ENCODE assay signal across 8 mouse cellular contexts in the genomic region with DNA sequence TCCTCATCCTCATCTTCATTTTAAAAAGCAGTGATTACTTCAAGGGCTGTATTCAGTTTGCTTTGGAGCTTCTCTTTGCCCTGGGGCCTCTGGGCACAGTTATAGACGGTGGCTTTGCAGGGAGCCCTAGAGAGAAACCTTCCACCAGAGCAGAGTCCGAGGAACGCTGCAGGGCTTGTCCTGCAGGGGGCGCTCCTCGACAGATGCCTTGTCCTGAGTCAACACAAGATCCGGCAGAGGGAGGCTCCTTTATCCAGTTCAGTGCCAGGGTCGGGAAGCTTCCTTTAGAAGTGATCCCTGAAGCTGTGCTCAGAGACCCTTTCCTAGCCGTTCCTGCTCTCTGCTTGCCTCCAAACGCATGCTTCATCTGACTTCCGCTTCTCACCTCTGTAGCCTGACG. TPM values are rescaled to one million over a fixed set of nuclear protein-coding genes. Genes with fewer than 3 reads are reported as not detected.
A peak's percentile ranks its signal among the peaks of the same experiment; 100 is the strongest.
DNase-seq lines count a peak whose midpoint lies in the region; ATAC-seq lines count a peak whose summit lies in the region.

No protein-coding gene starts in this region.

- no peak overlapping the region for H3K27ac ChIP-seq in embryonic facial prominence, embryonic 14.5 days (replicated peaks; ENCODE audit: low read depth, low read length)
- no peak overlapping the region; the same call in 1 of the 2 replicates for H3K27ac ChIP-seq in heart, embryonic 10.5 days
- H3K27ac ChIP-seq in kidney, embryonic 16.5 days (ENCODE audit: low read length) = no peak overlapping the region
- H3K27ac ChIP-seq in liver, embryonic 13.5 days = no peak overlapping the region

- DNase-seq in B cell, adult 2 months = peak; percentile 51
- peak; percentile 38 to 62 for DNase-seq in adrenal gland, postnatal 4 days (ENCODE audit: low spot score in 2 of 2)
- DNase-seq in embryonic facial prominence, embryonic 14.5 days (ENCODE audit: low spot score) = peak; percentile 77
- peak; percentile 91 for DNase-seq in heart, embryonic 10.5 days (ENCODE audit: low spot score)
- peak; percentile 14 for DNase-seq in liver, embryonic 13.5 days
- peak; percentile 81 for DNase-seq in ovary, postnatal 14 days (ENCODE audit: low spot score)
- DNase-seq in urinary bladder, postnatal 10 days (ENCODE audit: low spot score) = peak; percentile 44

- H3K4me1 ChIP-seq in embryonic facial prominence, embryonic 14.5 days (ENCODE audit: control insufficient read depth, insufficient read depth, low read length) = 0 out of 2 replicates have a peak, but pooled peaks cover 2% of the 10 kb centered on the region
- H3K4me1 ChIP-seq in heart, embryonic 10.5 days = peaks cover 13% of the 10 kb centered on the region
- H3K4me1 ChIP-seq in kidney, embryonic 16.5 days (ENCODE audit: insufficient read depth, low read length) = 0 out of 2 replicates have a peak, but pooled peaks cover 4% of the 10 kb centered on the region
- H3K4me1 ChIP-seq in liver, embryonic 13.5 days (replicated peaks) = peaks cover 21% of the 10 kb centered on the region

- ATAC-seq in embryonic facial prominence, embryonic 14.5 days (ENCODE audit: low read depth) = peak; percentile 64; the same call in 1 of the 2 replicates
- ATAC-seq in kidney, embryonic 16.5 days (ENCODE audit: low FRiP score, low TSS enrichment) = peak; percentile 55
- ATAC-seq in liver, embryonic 13.5 days (ENCODE audit: low read depth) = no peak; the same call in 1 of the 2 replicates

- H3K27me3 ChIP-seq in embryonic facial prominence, embryonic 14.5 days (replicated peaks; ENCODE audit: control insufficient read depth, insufficient read depth, low read length) = 0 out of 2 replicates have a peak, but pooled peaks cover 3% of the 10 kb centered on the region
- H3K27me3 ChIP-seq in heart, embryonic 10.5 days (ENCODE audit: insufficient read depth, poor library complexity, severe bottlenecking) = peaks cover 82% of the 10 kb centered on the region
- H3K27me3 ChIP-seq in kidney, embryonic 16.5 days (ENCODE audit: insufficient read depth, low read length) = no peaks in the 10 kb centered on the region
- peaks cover 28% of the 10 kb centered on the region for H3K27me3 ChIP-seq in liver, embryonic 13.5 days

- no peak overlapping the region for H3K9ac ChIP-seq in embryonic facial prominence, embryonic 14.5 days (ENCODE audit: low read depth, low read length)
- no peak overlapping the region for H3K9ac ChIP-seq in kidney, embryonic 16.5 days (replicated peaks; ENCODE audit: low read length)
- H3K9ac ChIP-seq in liver, embryonic 13.5 days = no peak overlapping the region

- H3K9me3 ChIP-seq in embryonic facial prominence, embryonic 14.5 days (ENCODE audit: control insufficient read depth, low read length) = no peaks in the 10 kb centered on the region
- no peaks in the 10 kb centered on the region for H3K9me3 ChIP-seq in heart, embryonic 10.5 days
- H3K9me3 ChIP-seq in kidney, embryonic 16.5 days (ENCODE audit: low read length) = no peaks in the 10 kb centered on the region
- no peaks in the 10 kb centered on the region for H3K9me3 ChIP-seq in liver, embryonic 13.5 days (replicated peaks)

- H3K4me3 ChIP-seq in embryonic facial prominence, embryonic 14.5 days (ENCODE audit: low read depth, low read length) = no peak overlapping the region
- H3K4me3 ChIP-seq in heart, embryonic 10.5 days = no peak overlapping the region
- H3K4me3 ChIP-seq in kidney, embryonic 16.5 days (ENCODE audit: low read length) = no peak overlapping the region
- no peak overlapping the region for H3K4me3 ChIP-seq in liver, embryonic 13.5 days (replicated peaks)

- 22% methylated on average over 11 of the region's 11 CpGs for WGBS in embryonic facial prominence, embryonic 14.5 days
- 20% methylated on average over 11 of the region's 11 CpGs for WGBS in heart, embryonic 10.5 days
- WGBS in kidney, embryonic 16.5 days = 14% methylated on average over 11 of the region's 11 CpGs
- WGBS in liver, embryonic 13.5 days (ENCODE audit: insufficient replicate concordance) = 13% methylated on average over 11 of the region's 11 CpGs

- peaks cover 38% of the 10 kb centered on the region for H3K36me3 ChIP-seq in embryonic facial prominence, embryonic 14.5 days (ENCODE audit: control insufficient read depth, insufficient read depth, low read length)
- H3K36me3 ChIP-seq in heart, embryonic 10.5 days = peaks cover 48% of the 10 kb centered on the region
- peaks cover 15% of the 10 kb centered on the region for H3K36me3 ChIP-seq in kidney, embryonic 16.5 days (ENCODE audit: insufficient read depth, low read length)
- peaks cover 16% of the 10 kb centered on the region for H3K36me3 ChIP-seq in liver, embryonic 13.5 days

- peak overlapping the region; percentile 23 for H3K4me2 ChIP-seq in embryonic facial prominence, embryonic 14.5 days (ENCODE audit: low read depth, low read length)
- no peak overlapping the region for H3K4me2 ChIP-seq in kidney, embryonic 16.5 days (replicated peaks; ENCODE audit: low read depth, low read length)
- no peak overlapping the region for H3K4me2 ChIP-seq in liver, embryonic 13.5 days

RNA-seq across cellular contexts. Expression of gene Cxcl12, which starts 5.5 kb away (rescaled TPM):
- total RNA-seq in adrenal gland, postnatal 4 days (2021) = 10 to 100 TPM; 70.0 to 80.4 TPM
- polyA plus RNA-seq in embryonic facial prominence, embryonic 14.5 days (2014; fragmentation: Nextera tagmentation; extraction: Ambion mirVana) = 190 and 226 TPM in 2 replicates
- polyA plus RNA-seq in heart, embryonic 10.5 days (2016; fragmentation: Nextera tagmentation; extraction: Ambion mirVana) = 112 and 121 TPM in 2 replicates
- 152 and 162 TPM in 2 replicates for polyA plus RNA-seq in kidney, embryonic 16.5 days (2015; fragmentation: Nextera tagmentation; extraction: Ambion mirVana)
- polyA plus RNA-seq in liver, embryonic 13.5 days (2015; fragmentation: Nextera tagmentation; extraction: Ambion mirVana) = 48.2 and 59.5 TPM in 2 replicates

Comparison
In these comparisons a context has a peak if more than half of its experiments do, and no peak if none do; other contexts are left out.
1. DNase-seq: peak in every context shown above with its lines; median percentile 91 in heart, embryonic 10.5 days; 81 in ovary, postnatal 14 days; 77 in embryonic facial prominence, embryonic 14.5 days; 51 in B cell, adult 2 months; 50 in adrenal gland, postnatal 4 days; 44 in urinary bladder, postnatal 10 days; 14 in liver, embryonic 13.5 days.